Mouse (Mus musculus): ENCODE measurements around the gene Drap1. TPM values are rescaled to one million over a fixed set of nuclear protein-coding genes. Genes with fewer than 3 reads are reported as not detected.

Gene Drap1
- polyA plus RNA-seq, 1 experiment from 2014 or later = 246 TPM

DNA sequence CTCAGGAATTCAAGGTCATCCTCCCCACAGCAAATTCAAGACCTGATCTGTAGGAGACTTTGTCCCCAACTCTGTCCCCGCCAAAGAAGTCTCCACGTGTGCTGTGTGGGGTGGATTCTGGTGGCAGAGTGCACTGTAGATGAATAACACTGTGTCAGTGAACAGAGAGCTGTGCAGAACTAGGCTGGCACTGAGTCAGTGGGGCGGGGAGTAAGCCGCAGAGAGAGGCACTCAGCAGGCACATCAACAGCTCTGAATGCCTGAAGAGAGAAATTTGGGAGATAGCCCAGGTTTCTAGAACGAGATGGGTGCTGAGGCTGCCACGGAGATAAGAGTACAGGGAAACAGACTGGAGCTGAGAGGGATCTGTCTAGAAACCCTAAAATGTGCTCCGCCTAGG lies 34.2 kb upstream of the Drap1 start:
- 72% methylated on average over 7 of the region's 7 CpGs for WGBS
- no peak overlapping the region for H3K27ac ChIP-seq
- peaks cover 11% of the 10 kb centered on the region for H3K27me3 ChIP-seq (ENCODE audit: low read depth, poor library complexity, severe bottlenecking)
- DNase-seq (ENCODE audit: low spot score) = no peak
- no peak overlapping the region for H3K4me3 ChIP-seq
- peaks cover 44% of the 10 kb centered on the region for H3K36me3 ChIP-seq
- H3K9me3 ChIP-seq (replicated peaks) = no peaks in the 10 kb centered on the region
- peaks cover 56% of the 10 kb centered on the region for H3K4me1 ChIP-seq

DNA sequence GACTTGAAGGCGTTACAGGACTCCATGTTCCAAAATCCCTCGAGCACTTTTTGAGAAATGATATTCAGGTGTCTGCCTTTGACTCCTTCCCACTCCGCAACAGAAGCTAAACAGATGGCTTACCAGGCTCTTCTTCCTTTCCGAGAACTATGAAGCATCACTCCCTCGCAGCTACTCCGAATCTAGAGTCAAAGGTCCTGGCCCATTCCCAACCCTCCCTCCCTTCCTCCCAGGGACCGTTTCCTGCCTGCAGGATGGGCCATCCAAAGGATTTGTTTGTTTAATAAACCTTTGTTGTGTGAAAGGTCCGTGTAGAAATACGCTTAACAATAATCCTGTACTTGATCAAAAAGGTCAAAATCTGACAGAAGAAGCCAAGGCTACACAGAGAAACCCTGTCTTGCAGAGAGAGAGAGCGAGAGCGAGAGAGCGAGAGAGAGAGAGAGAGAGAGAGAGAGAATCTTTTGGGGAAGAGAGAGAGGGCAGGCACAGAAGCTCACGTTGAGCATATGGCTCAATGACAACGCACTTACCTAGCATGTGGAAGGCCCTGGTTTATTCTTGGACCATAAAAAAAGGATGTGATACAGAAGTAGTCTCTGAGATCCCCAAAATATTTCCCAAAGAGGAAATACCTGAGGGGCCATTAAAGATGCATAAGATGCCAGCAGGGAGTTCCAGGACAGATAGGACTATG lies 33.1 kb upstream of the Drap1 start, which contains the start of gene Ccdc85b:
Gene Ccdc85b, minus strand, starts transcription at position 149 of the 697 bp plus-strand sequence.
- H3K27ac ChIP-seq = peak within 1 kb of the TSS; percentile 95
- H3K4me1 ChIP-seq = peaks cover 52% of the 10 kb centered on the region
- 18% methylated on average over 14 of the region's 14 CpGs for WGBS

DNA sequence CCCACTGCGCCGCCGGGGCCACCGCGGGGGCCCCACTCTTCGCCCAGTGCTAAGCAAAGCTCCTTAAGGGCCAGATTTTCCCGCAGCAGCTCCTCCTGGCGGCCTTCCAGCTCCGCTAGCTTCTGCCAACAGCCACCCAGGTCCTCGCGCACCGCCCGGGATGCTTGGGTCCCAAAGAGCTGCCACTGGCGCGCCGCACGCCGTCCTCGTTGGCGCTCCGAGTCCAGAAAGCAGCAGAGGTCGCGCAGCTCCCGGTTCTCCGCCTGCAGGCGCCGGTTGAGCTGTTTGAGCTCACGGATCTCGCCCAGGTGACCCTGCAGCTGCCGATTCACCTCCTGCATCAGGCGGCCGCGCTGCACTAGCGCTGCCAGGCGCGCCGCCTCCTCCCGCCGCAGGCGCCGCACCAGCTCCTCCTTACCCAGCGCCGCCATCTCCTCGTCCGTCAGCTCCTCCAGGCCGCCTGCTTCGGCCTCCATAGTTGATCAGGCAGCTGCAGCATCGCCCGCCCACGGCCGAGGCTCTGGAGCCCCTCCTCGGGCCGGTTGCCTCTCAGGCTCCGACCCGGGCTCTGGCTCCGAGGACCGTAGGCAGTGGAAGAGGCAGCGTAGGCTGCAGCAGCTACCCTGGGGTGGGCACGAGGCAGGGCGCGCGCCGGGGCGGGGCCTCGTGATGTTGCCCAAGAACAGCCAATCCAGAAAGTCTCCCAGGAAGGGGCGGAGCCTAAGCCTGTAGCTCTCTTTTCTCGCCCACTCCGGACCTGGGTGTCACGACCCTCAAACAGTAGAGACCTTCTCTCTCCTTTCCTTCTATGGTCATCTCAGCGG lies 32.4 kb upstream of the Drap1 start:
- peak overlapping the region; percentile 79 for H3K4me3 ChIP-seq
- peak; percentile 95 for DNase-seq (ENCODE audit: low spot score)
- WGBS = under 1% methylated on average over 70 of the region's 70 CpGs
- H3K27me3 ChIP-seq (ENCODE audit: low read depth, poor library complexity, severe bottlenecking) = peaks cover 11% of the 10 kb centered on the region
- H3K36me3 ChIP-seq = peaks cover 37% of the 10 kb centered on the region
- H3K9me3 ChIP-seq (replicated peaks) = no peaks in the 10 kb centered on the region
- peaks cover 52% of the 10 kb centered on the region for H3K4me1 ChIP-seq
- H3K27ac ChIP-seq = peak overlapping the region; percentile 95

More for the DNA sequence above, 33.1 kb upstream of the Drap1 start, which contains the start of gene Ccdc85b:
- Histone ChIP-seq H3K9me3 (replicated peaks) (no peaks in the 10 kb centered on the region), H3K4me3 (peak within 1 kb of the TSS; percentile 79), H3K36me3 (peaks cover 42% of the 10 kb centered on the region), H3K27me3 (ENCODE audit: low read depth, poor library complexity, severe bottlenecking) (peaks cover 11% of the 10 kb centered on the region)
- DNase-seq (ENCODE audit: low spot score) = no peak

DNA sequence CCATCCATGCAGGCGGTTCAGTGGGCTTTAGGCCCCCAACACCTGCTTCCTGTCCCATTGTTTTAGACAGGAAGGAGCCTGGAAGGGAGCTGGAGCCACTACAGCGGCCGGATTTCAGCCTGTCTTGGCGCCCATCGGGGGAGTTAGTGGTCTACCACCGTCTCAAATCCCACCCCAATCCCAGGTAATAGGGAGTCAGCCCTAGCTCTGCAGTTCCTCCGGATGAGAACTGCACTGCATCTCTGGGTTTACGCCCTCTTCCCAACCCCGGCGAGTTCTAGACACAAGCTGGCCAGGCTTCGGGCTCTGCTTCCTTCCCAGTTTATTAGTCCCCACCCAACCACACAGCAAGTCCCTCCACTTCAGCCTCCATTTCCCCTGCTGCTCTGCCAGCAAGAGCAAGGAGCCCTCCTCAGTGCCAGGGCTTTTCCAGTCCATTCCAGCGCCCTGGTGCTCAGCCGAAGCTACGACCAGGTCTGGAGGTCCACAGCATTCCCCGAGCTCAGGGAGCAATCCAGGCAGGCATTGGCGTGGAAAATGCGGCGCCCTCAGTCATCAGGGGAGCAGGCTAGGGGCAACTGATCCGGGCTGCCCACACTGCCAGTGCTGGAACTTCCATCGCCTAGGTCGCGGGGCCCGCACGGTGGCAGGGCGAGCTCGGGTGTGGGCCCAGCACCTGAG lies 31.6 kb upstream of the Drap1 start:
- peak; percentile 42 for DNase-seq (ENCODE audit: low spot score)
- Histone ChIP-seq H3K36me3 (peaks cover 34% of the 10 kb centered on the region), H3K4me1 (peaks cover 47% of the 10 kb centered on the region), H3K4me3 (peak overlapping the region; percentile 79), H3K27ac (peak overlapping the region; percentile 95), H3K27me3 (ENCODE audit: low read depth, poor library complexity, severe bottlenecking) (peaks cover 16% of the 10 kb centered on the region), H3K9me3 (replicated peaks) (no peaks in the 10 kb centered on the region)
- 6% methylated on average over 26 of the region's 26 CpGs for WGBS

DNA sequence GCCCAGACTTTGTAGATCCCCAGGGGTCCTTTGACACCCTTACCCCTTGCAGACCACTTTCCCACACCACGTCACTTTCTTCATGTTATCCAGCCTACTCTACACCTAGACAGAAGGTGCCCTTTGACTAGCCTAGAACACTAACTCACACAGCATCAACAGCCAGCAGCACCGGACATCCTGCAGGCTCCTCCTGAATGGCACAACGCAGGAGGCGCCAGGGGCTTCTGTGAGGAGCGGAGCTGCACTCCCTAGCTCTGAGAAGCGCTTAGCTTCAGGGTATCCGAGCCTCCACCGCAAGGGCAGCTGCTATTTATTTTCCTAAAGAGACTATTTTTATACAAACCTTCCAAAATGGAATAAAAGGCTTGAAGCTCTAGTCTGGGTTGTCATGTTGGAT lies 30.8 kb upstream of the Drap1 start:
- Histone ChIP-seq H3K27me3 (ENCODE audit: low read depth, poor library complexity, severe bottlenecking) (peaks cover 24% of the 10 kb centered on the region), H3K4me1 (peaks cover 40% of the 10 kb centered on the region), H3K4me3 (peak overlapping the region; percentile 79), H3K36me3 (peaks cover 35% of the 10 kb centered on the region), H3K27ac (peak overlapping the region; percentile 95), H3K9me3 (replicated peaks) (no peaks in the 10 kb centered on the region)
- 69% methylated on average over 8 of the region's 8 CpGs for WGBS
- no peak for DNase-seq (ENCODE audit: low spot score)

DNA sequence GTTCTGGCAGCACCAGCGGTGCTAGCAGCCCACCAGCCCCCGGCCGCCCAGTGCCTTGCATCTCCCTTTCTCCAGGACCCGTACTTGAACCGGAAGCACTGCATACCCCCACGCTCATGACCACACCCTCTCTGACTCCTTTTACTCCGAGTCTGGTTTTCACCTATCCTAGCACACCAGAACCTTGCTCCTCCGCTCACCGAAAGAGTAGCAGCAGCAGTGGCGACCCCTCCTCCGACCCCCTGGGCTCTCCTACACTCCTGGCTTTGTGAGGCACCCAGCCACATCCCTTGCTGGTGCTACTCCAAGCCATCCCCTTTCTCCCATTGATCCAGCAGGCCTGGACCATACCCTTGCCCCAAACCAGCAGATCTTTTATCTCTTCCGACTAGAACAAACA lies 30.3 kb upstream of the Drap1 start:
- DNase-seq (ENCODE audit: low spot score) = no peak
- H3K4me3 ChIP-seq = peak overlapping the region; percentile 79; the same call in 1 of the 2 replicates
- H3K4me1 ChIP-seq = peaks cover 39% of the 10 kb centered on the region
- no peaks in the 10 kb centered on the region for H3K9me3 ChIP-seq (replicated peaks)
- 82% methylated on average over 12 of the region's 12 CpGs for WGBS
- peaks cover 35% of the 10 kb centered on the region for H3K36me3 ChIP-seq
- peaks cover 29% of the 10 kb centered on the region for H3K27me3 ChIP-seq (ENCODE audit: low read depth, poor library complexity, severe bottlenecking)
- H3K27ac ChIP-seq = no peak overlapping the region

DNA sequence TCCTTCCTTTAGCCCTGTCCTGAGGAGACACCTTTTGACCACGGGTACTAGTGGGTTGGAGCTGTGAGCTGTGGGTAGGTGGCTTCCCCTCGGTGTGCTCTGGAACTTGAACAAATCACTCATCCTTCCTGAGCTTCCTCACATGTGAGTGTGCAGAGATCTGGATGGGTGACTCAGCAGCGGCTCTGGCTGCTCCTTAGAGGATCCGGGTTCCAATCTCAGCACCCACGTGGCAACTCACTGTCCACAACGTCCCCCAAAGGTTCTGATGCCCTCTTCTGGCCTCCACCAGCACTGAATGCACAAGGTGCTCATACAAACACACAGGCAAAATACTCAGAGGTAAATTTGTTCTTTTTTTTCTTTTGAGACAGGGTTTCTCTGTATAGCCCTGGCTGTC lies 27.0 kb upstream of the Drap1 start:
- Histone ChIP-seq H3K4me3 (no peak overlapping the region), H3K9me3 (replicated peaks) (no peaks in the 10 kb centered on the region), H3K27me3 (ENCODE audit: low read depth, poor library complexity, severe bottlenecking) (peaks cover 51% of the 10 kb centered on the region), H3K36me3 (peaks cover 35% of the 10 kb centered on the region), H3K27ac (no peak overlapping the region), H3K4me1 (peaks cover 40% of the 10 kb centered on the region)
- WGBS = 80% methylated on average over 6 of the region's 6 CpGs
- no peak for DNase-seq (ENCODE audit: low spot score)

DNA sequence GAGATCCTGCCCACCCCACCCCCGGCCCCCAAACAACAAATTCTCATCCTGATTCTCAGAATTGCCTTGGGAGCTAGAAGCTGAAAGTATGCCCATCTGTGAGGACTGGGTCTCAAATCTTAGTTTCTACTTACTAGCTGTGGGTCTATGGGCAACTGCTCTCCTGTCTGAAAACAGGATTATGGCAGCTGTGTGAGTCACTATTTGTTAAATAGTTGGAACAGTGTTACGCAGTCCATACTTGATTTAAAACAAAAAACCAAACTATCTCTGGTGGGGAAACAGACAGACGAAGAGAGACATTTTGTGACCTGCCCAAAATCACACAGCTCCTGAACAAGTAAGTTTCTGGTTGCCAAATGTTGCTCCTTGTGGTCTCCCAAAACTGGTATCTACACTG lies 24.9 kb upstream of the Drap1 start:
- 88% methylated on average over 3 of the region's 3 CpGs for WGBS
- Histone ChIP-seq H3K27me3 (ENCODE audit: low read depth, poor library complexity, severe bottlenecking) (peaks cover 72% of the 10 kb centered on the region), H3K4me3 (no peak overlapping the region), H3K4me1 (peaks cover 19% of the 10 kb centered on the region), H3K27ac (no peak overlapping the region), H3K36me3 (peaks cover 25% of the 10 kb centered on the region), H3K9me3 (replicated peaks) (no peaks in the 10 kb centered on the region)
- DNase-seq (ENCODE audit: low spot score) = no peak

DNA sequence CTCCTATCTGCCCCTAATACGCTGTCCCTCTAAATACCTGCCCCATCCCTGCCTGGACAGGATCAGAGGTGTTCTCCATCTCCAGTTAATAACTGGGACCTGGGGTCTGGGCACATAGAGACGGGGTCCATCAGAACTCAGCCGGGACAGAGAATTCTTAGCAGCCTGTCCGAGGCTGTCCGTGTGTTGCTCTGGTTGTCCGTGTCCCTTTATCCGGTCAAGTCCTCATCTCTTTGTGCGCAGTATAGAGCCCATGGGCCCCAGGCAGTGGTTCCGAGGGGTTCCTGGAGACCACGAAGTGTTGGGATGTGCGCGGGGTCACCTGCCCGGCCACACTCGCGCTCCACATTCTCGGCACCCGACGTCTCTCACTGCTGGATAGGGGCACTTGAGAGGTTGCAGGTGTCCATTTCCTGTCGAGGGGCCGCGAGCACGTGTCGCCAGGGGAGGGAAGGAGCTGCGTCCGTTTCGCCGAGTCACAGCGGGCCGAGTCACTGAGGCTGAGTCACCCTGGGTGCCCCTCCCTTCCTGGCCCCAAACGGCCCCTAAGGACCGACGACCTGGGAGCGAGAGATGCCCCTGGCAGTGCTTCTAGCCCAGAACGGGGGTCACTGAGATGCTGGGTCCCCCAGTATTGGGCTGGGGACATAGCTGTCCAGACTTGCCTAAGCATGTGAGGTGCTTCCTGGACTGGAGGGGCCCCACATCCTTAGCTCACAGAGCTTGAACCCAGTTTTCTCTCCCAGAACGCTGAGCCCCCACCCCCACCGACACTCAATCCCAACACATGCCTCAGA lies 23.8 kb upstream of the Drap1 start:
- H3K4me3 ChIP-seq = peak overlapping the region; percentile 67
- H3K27ac ChIP-seq = no peak overlapping the region
- WGBS = 8% methylated on average over 36 of the region's 36 CpGs
- peak; percentile 57 for DNase-seq (ENCODE audit: low spot score)
- peaks cover 19% of the 10 kb centered on the region for H3K4me1 ChIP-seq
- H3K27me3 ChIP-seq (ENCODE audit: low read depth, poor library complexity, severe bottlenecking) = peaks cover 80% of the 10 kb centered on the region
- peaks cover 14% of the 10 kb centered on the region for H3K36me3 ChIP-seq
- no peaks in the 10 kb centered on the region for H3K9me3 ChIP-seq (replicated peaks)

DNA sequence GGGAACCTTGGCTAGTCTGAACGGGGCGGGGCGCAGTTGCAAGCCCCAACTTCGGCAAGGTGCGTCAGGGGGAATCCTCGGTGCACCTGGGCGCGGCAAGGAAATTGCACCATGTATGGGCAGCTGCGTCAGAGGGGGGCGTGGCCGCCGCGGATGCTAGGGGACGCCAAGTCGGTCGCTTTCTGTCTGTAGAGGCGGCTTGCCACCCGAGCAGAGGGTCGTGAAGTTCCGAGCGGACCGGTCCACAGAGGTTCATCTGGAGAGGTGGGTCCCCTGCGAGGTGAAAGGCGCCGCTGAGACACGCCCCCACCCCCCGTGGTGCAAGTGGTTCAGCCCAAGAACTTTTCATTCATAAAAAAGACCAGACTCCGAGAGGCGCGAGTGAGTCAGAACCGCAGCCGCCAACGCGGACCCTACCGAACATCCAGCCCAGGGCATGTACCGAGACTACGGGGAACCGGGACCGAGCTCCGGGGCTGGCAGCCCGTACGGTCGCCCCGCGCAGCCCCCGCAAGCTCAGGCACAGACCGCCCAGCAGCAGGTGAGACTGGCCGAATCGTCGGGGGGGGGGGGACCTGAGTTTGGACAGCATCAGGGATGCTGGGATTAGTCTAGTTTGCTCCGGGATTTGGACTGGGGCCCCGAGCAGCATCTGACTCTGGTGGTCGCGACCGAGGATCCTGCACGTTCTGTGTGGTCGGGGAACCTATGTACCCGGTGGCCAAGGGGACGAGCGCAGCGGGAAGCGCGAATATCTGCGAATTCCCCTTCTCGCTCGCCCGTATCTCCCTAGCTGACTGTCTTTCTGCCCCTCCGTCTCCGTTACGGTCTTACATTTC lies 23.0 kb upstream of the Drap1 start, which contains the start of gene Fosl1:
Gene Fosl1, plus strand, starts transcription at position 33 of the 839 bp plus-strand sequence.
- under 1% methylated on average over 70 of the region's 70 CpGs for WGBS
- Histone ChIP-seq H3K9me3 (replicated peaks) (no peaks in the 10 kb centered on the region), H3K4me3 (peak within 1 kb of the TSS; percentile 67), H3K27me3 (ENCODE audit: low read depth, poor library complexity, severe bottlenecking) (peaks cover 80% of the 10 kb centered on the region), H3K4me1 (peaks cover 19% of the 10 kb centered on the region), H3K36me3 (peaks cover 7% of the 10 kb centered on the region; the same call in 1 of the 2 replicates), H3K27ac (peak within 1 kb of the TSS; percentile 44; the same call in 1 of the 2 replicates)
- DNase-seq (ENCODE audit: low spot score) = peak; percentile 80

DNA sequence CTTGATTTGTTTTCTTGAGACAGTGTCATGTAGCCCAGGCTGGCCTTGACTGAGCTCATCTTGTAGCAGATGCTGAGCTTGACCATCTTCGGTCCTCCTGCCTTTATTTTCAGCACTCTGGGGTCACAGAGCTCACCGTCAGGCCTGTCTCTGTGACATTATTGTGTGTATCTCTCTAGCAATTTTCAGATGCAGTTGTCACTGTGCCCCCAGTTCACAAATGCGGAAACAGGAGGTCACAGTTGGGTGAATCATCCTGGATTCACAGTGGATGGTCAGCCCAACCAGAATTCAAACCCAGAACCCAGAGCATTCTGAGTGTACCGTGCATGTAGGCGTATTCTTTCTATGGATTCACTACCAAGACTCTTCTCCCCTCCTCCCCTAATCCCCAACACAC lies 21.0 kb upstream of the Drap1 start:
- Histone ChIP-seq H3K27me3 (ENCODE audit: low read depth, poor library complexity, severe bottlenecking) (peaks cover 69% of the 10 kb centered on the region), H3K36me3 (no peaks in the 10 kb centered on the region), H3K4me3 (no peak overlapping the region), H3K4me1 (peaks cover 19% of the 10 kb centered on the region), H3K27ac (no peak overlapping the region), H3K9me3 (replicated peaks) (no peaks in the 10 kb centered on the region)
- 89% methylated on average over 5 of the region's 5 CpGs for WGBS
- DNase-seq (ENCODE audit: low spot score) = no peak

Data from limb, embryonic 10.5 days (tissue).